Mouse (Mus musculus) intestine, embryonic 16.5 days (tissue): ENCODE measurements around the gene Sec61b. TPM values are rescaled to one million over a fixed set of nuclear protein-coding genes. Genes with fewer than 3 reads are reported as not detected.

Source experiments
- ATAC-seq: fragments of 200-750 bp; cut with Nextera tagmentation; 2 replicates; pipeline ENCODE4 v1.8.0; 2017; ENCODE audit warnings: moderate TSS enrichment, moderate library complexity
- H3K27ac ChIP-seq: fragments of 300-500 bp; sonication (generic); 2 replicates; pipeline ENCODE4 v1.5.1; 2014; ENCODE audit warnings: mild to moderate bottlenecking, low read length
- H3K27me3 ChIP-seq: fragments of 300-500 bp; sonication (generic); replicated peaks from 2 replicates; pipeline ENCODE4 v1.6.1; 2014; ENCODE audit warnings: low read length, control low read depth, mixed read lengths; ENCODE audit not compliant: control insufficient read depth, insufficient read depth
- H3K36me3 ChIP-seq: fragments of 300-500 bp; sonication (generic); 2 replicates; pipeline ENCODE4 v1.6.1; 2014; ENCODE audit warnings: low read length, control low read depth; ENCODE audit not compliant: control insufficient read depth, insufficient read depth
- H3K4me1 ChIP-seq: fragments of 300-500 bp; sonication (generic); 2 replicates; pipeline ENCODE4 v1.6.1; 2014; ENCODE audit warnings: low read length, control low read depth, mixed read lengths; ENCODE audit not compliant: control insufficient read depth, insufficient read depth
- H3K4me2 ChIP-seq: fragments of 300-500 bp; sonication (generic); 2 replicates; pipeline ENCODE4 v1.6.1; 2014; ENCODE audit warnings: low read depth, low read length, control low read depth
- H3K4me3 ChIP-seq: fragments of 300-500 bp; sonication (generic); 2 replicates; pipeline ENCODE4 v1.5.1; 2014; ENCODE audit warnings: mild to moderate bottlenecking, low read length
- H3K9ac ChIP-seq: fragments of 300-500 bp; sonication (generic); 2 replicates; pipeline ENCODE4 v1.6.1; 2014; ENCODE audit warnings: low read depth, low read length
- H3K9me3 ChIP-seq: fragments of 300-500 bp; sonication (generic); 2 replicates; pipeline ENCODE4 v1.6.1; 2016; ENCODE audit warnings: low read length, control low read depth; ENCODE audit not compliant: control insufficient read depth
- WGBS: fragments of 180-500 bp; shearing (Covaris S2); extraction: QIAGEN DNeasy Blood & Tissue Kit; methylation state at CpG from one replicate; pipeline ENCODE4 v1.1.7; 2014; 5-methylcytosine and 5-hydroxymethylcytosine counted together
- polyA plus RNA-seq: library from polyadenylated mRNA; unstranded; fragments of >200 nt; fragmentation: Nextera tagmentation; extraction: Ambion mirVana; gene quantifications from 2 replicates; pipeline ENCODE4 v1.2.1, GENCODE M21; 2015

The Sec61b gene
- polyA plus RNA-seq, 1 experiment from 2014 or later, result 418 TPM

GRCm38 (mm10) chr4:47474730-47475643, 529 bp downstream of the Sec61b start:
- WGBS, result 11% methylated on average over 31 of the region's 31 CpGs
- Histone ChIP-seq H3K36me3 (peaks cover 14% of the 10 kb centered on the region), H3K27me3 (no peaks in the 10 kb centered on the region), H3K4me1 (peaks cover 14% of the 10 kb centered on the region), H3K27ac (peak overlapping the region; percentile 38), H3K9ac (peak overlapping the region; percentile 89), H3K4me2 (peak overlapping the region; percentile 66), H3K9me3 (no peaks in the 10 kb centered on the region), H3K4me3 (peak overlapping the region; percentile 82)
- ATAC-seq, result peak; percentile 36

DNA sequence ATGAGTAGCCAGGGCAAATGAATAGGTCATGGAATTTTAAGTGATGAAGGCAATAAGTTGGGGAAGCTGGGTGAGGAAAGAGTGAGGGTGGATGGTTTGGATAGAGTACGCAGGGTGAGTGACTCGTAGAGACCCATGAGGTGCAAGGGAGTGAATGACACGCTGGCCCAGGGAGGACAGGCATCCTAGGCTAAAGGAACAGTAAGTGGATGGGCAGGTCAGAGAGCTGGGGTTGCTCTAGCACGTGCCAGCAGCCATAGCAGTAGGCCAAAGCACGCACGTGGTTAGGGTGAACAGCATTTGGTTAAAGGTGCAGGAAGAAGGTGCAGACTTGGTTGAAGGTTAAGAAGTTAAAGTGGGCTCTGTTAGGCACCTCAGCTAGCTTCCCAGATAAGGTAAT, 3.1 kb downstream of the Sec61b start:
- Histone ChIP-seq H3K4me3 (no peak overlapping the region), H3K4me1 (peaks cover 14% of the 10 kb centered on the region), H3K9me3 (no peaks in the 10 kb centered on the region), H3K36me3 (0 out of 2 replicates have a peak, but pooled peaks cover 6% of the 10 kb centered on the region), H3K4me2 (no peak overlapping the region), H3K27me3 (no peaks in the 10 kb centered on the region), H3K27ac (no peak overlapping the region), H3K9ac (no peak overlapping the region)
- WGBS, result 94% methylated on average over 6 of the region's 6 CpGs
- ATAC-seq, result no peak

- Histone ChIP-seq H3K4me2 (no peak overlapping the region), H3K27ac (no peak overlapping the region), H3K36me3 (peaks cover 11% of the 10 kb centered on the region; the same call in 1 of the 2 replicates), H3K27me3 (no peaks in the 10 kb centered on the region), H3K9ac (no peak overlapping the region), H3K4me1 (peaks cover 5% of the 10 kb centered on the region), H3K9me3 (no peaks in the 10 kb centered on the region), H3K4me3 (no peak overlapping the region)
- no peak for ATAC-seq
- WGBS, result 92% methylated on average over 13 of the region's 13 CpGs
Observed at GRCm38 (mm10) chr4:47480095-47480494, 5.6 kb downstream of the Sec61b start.

DNA sequence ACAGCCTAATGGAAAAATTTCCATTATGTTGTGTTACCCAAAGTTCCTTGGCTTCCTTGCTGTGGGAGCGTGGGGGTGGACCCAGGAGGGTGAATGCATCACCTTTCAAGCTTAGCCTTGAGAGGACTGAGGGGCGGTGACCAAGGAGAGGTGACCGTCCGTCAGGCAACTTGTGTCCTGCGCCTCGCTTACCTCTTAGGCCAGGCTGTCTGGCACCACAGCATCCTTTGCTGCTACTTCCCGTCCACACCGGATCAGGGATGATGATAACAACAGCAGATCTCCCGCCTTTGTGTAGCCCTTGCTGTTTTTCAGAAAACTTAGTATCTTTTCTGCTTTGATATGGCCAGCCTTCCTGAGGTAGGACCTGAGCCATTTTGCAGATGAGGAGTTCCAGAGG, 6.1 kb downstream of the Sec61b start:
- no peaks in the 10 kb centered on the region for H3K9me3 ChIP-seq
- no peak overlapping the region for H3K4me2 ChIP-seq
- ATAC-seq, result no peak
- peaks cover 2% of the 10 kb centered on the region for H3K4me1 ChIP-seq
- no peaks in the 10 kb centered on the region for H3K27me3 ChIP-seq
- no peak overlapping the region for H3K9ac ChIP-seq
- no peak overlapping the region for H3K27ac ChIP-seq
- H3K4me3 ChIP-seq, result no peak overlapping the region
- H3K36me3 ChIP-seq, result peaks cover 11% of the 10 kb centered on the region; the same call in 1 of the 2 replicates
- WGBS, result 92% methylated on average over 9 of the region's 9 CpGs

- Histone ChIP-seq H3K4me1 (no peaks in the 10 kb centered on the region; the same call in 1 of the 2 replicates), H3K36me3 (no peaks in the 10 kb centered on the region), H3K9ac (no peak overlapping the region), H3K27ac (no peak overlapping the region), H3K4me3 (no peak overlapping the region), H3K9me3 (no peaks in the 10 kb centered on the region), H3K27me3 (no peaks in the 10 kb centered on the region), H3K4me2 (no peak overlapping the region)
- WGBS, result 84% methylated on average over 6 of the region's 6 CpGs
- ATAC-seq, result no peak
Observed at GRCm38 (mm10) chr4:47491243-47491642, 16.8 kb downstream of the Sec61b start.

DNA sequence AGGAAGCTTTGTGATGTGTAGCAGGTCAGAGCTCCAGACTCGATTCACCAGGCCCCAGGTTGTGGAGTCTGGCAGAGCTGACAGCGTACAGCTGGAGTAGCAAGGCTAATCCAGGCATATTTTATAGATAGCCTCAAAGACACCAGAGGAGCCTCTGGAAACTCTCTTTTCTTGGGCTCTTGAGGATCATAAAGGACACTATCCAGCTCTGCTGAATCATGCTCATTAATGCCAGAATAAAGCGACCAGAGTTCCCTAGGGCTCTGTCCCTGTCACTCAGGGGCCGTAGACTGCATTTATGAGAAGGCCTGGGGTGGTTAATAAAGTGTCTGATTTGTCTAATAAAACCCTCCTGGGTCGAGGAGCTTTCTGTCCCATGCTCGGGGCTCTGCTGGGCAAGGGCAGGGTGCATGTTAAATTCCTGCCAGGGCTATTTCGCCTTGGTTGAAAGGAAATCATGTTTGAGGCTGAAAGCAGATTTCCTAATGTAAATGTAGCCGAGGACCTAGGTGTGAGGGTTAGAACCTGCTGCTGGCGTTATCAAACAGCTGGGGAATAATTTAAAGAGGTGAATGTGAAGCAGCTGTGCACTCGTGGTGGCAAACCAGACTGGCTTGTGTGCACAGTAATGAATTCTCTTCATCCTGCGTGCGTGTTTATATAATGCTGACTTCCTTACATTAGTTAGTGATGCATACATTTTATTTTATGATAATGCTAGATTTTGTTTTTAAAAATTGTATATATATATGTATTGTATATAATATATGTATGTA, 18.0 kb downstream of the Sec61b start:
- no peak overlapping the region for H3K9ac ChIP-seq
- H3K36me3 ChIP-seq, result no peaks in the 10 kb centered on the region
- H3K4me2 ChIP-seq, result no peak overlapping the region
- H3K4me1 ChIP-seq, result no peaks in the 10 kb centered on the region; the same call in 1 of the 2 replicates
- H3K27ac ChIP-seq, result no peak overlapping the region
- no peak overlapping the region for H3K4me3 ChIP-seq
- no peaks in the 10 kb centered on the region for H3K27me3 ChIP-seq
- WGBS, result 47% methylated on average over 12 of the region's 12 CpGs
- ATAC-seq, result no peak
- H3K9me3 ChIP-seq, result no peaks in the 10 kb centered on the region

GRCm38 (mm10) chr4:47493456-47493855, 19.0 kb downstream of the Sec61b start:
- Histone ChIP-seq H3K36me3 (no peaks in the 10 kb centered on the region), H3K9ac (no peak overlapping the region), H3K9me3 (no peaks in the 10 kb centered on the region), H3K4me1 (no peaks in the 10 kb centered on the region; the same call in 1 of the 2 replicates), H3K27ac (no peak overlapping the region), H3K4me3 (no peak overlapping the region), H3K27me3 (no peaks in the 10 kb centered on the region), H3K4me2 (no peak overlapping the region)
- ATAC-seq, result no peak
- 62% methylated on average over 8 of the region's 8 CpGs for WGBS

DNA sequence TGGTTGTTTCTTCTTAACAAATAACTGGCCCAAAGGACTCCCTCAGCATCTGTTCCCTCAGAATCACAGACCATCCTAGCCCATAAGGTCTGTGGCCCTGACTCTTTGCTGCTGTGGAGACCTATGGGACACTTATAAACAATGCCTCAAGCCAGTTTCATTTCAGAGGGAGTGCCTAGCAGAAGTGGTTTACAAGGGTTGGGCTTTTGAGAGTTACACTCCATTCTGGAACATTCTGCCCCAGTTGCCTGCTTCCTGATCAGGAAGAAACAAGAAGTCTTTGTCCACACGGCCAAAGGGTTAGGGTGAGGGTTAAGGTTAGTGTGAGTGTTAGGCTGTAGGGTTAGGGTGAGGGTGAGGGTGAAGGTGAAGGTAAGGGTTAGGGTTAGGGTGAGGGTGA, 19.7 kb downstream of the Sec61b start:
- no peak for ATAC-seq
- WGBS, result 62% methylated on average over 1 of the region's 1 CpGs
- Histone ChIP-seq H3K4me2 (no peak overlapping the region), H3K4me3 (no peak overlapping the region), H3K9me3 (no peaks in the 10 kb centered on the region), H3K27me3 (no peaks in the 10 kb centered on the region), H3K4me1 (no peaks in the 10 kb centered on the region; the same call in 1 of the 2 replicates), H3K27ac (no peak overlapping the region), H3K36me3 (no peaks in the 10 kb centered on the region), H3K9ac (no peak overlapping the region)

- no peaks in the 10 kb centered on the region for H3K27me3 ChIP-seq
- no peak overlapping the region for H3K27ac ChIP-seq
- H3K9me3 ChIP-seq, result no peaks in the 10 kb centered on the region
- no peak for ATAC-seq
- 72% methylated on average over 2 of the region's 2 CpGs for WGBS
- H3K9ac ChIP-seq, result no peak overlapping the region
- no peaks in the 10 kb centered on the region; the same call in 1 of the 2 replicates for H3K4me1 ChIP-seq
- no peaks in the 10 kb centered on the region for H3K36me3 ChIP-seq
- no peak overlapping the region for H3K4me2 ChIP-seq
- H3K4me3 ChIP-seq, result no peak overlapping the region
Observed at GRCm38 (mm10) chr4:47494686-47495085, 20.2 kb downstream of the Sec61b start.
